Mouse (Mus musculus): ENCODE measurements around the gene Prph2. TPM values are rescaled to one million over a fixed set of nuclear protein-coding genes. Genes with fewer than 3 reads are reported as not detected.
A peak's percentile ranks its signal among the peaks of the same experiment; 100 is the strongest.

Gene Prph2
- polyA plus RNA-seq, 1 experiment from 2014 or later: not detected

GRCm38 (mm10) chr17:46877061-46877460 is 33.2 kb upstream of the Prph2 start:
- WGBS: 84% methylated on average over 5 of the region's 5 CpGs
- ATAC-seq (ENCODE audit: insufficient read depth, low FRiP score, low TSS enrichment): no peak

GRCm38 (mm10) chr17:46879841-46880311 is 30.4 kb upstream of the Prph2 start:
- Histone ChIP-seq H3K36me3 (ENCODE audit: control insufficient read depth, insufficient read depth, low read length) (no peaks in the 10 kb centered on the region), H3K4me3 (ENCODE audit: low read depth, low read length) (no peak overlapping the region), H3K9me3 (ENCODE audit: control insufficient read depth, low read length) (no peaks in the 10 kb centered on the region), H3K9ac (ENCODE audit: low read length) (no peak overlapping the region), H3K4me1 (ENCODE audit: control insufficient read depth, insufficient read depth, low read length) (no peaks in the 10 kb centered on the region), H3K27me3 (ENCODE audit: control insufficient read depth, insufficient read depth, low read length) (no peaks in the 10 kb centered on the region), H3K4me2 (ENCODE audit: low read depth) (no peak overlapping the region), H3K27ac (ENCODE audit: low read depth, low read length) (0 out of 2 replicates have a peak overlapping the region, but pooled peaks have one; percentile 20)
- no peak for ATAC-seq (ENCODE audit: insufficient read depth, low FRiP score, low TSS enrichment)
- DNase-seq (ENCODE audit: low spot score): peak; percentile 31
- 57% methylated on average over 14 of the region's 14 CpGs for WGBS

More at GRCm38 (mm10) chr17:46877061-46877460, 33.2 kb upstream of the Prph2 start:
- Histone ChIP-seq H3K4me2 (ENCODE audit: low read depth) (no peak overlapping the region), H3K27ac (ENCODE audit: low read depth, low read length) (no peak overlapping the region), H3K27me3 (ENCODE audit: control insufficient read depth, insufficient read depth, low read length) (no peaks in the 10 kb centered on the region), H3K4me3 (ENCODE audit: low read depth, low read length) (no peak overlapping the region), H3K4me1 (ENCODE audit: control insufficient read depth, insufficient read depth, low read length) (no peaks in the 10 kb centered on the region), H3K36me3 (ENCODE audit: control insufficient read depth, insufficient read depth, low read length) (no peaks in the 10 kb centered on the region), H3K9ac (ENCODE audit: low read length) (no peak overlapping the region), H3K9me3 (ENCODE audit: control insufficient read depth, low read length) (no peaks in the 10 kb centered on the region)
- no peak for DNase-seq (ENCODE audit: low spot score)

- H3K27ac ChIP-seq (ENCODE audit: low read depth, low read length): 0 out of 2 replicates have a peak overlapping the region, but pooled peaks have one; percentile 20
- no peak overlapping the region for H3K4me3 ChIP-seq (ENCODE audit: low read depth, low read length)
- H3K9me3 ChIP-seq (ENCODE audit: control insufficient read depth, low read length): no peaks in the 10 kb centered on the region
- 92% methylated on average over 2 of the region's 2 CpGs for WGBS
- H3K36me3 ChIP-seq (ENCODE audit: control insufficient read depth, insufficient read depth, low read length): no peaks in the 10 kb centered on the region
- H3K27me3 ChIP-seq (ENCODE audit: control insufficient read depth, insufficient read depth, low read length): no peaks in the 10 kb centered on the region
- no peak for DNase-seq (ENCODE audit: low spot score)
- no peaks in the 10 kb centered on the region for H3K4me1 ChIP-seq (ENCODE audit: control insufficient read depth, insufficient read depth, low read length)
- no peak overlapping the region for H3K9ac ChIP-seq (ENCODE audit: low read length)
- ATAC-seq (ENCODE audit: insufficient read depth, low FRiP score, low TSS enrichment): no peak
- no peak overlapping the region for H3K4me2 ChIP-seq (ENCODE audit: low read depth)
These were observed 29.9 kb upstream of the Prph2 start for GRCm38 (mm10) chr17:46880322-46880721.

- 86% methylated on average over 6 of the region's 6 CpGs for WGBS
- Histone ChIP-seq H3K4me1 (ENCODE audit: control insufficient read depth, insufficient read depth, low read length) (no peaks in the 10 kb centered on the region), H3K4me2 (ENCODE audit: low read depth) (no peak overlapping the region), H3K27ac (ENCODE audit: low read depth, low read length) (no peak overlapping the region), H3K9me3 (ENCODE audit: control insufficient read depth, low read length) (no peaks in the 10 kb centered on the region), H3K4me3 (ENCODE audit: low read depth, low read length) (no peak overlapping the region), H3K36me3 (ENCODE audit: control insufficient read depth, insufficient read depth, low read length) (no peaks in the 10 kb centered on the region), H3K27me3 (ENCODE audit: control insufficient read depth, insufficient read depth, low read length) (no peaks in the 10 kb centered on the region), H3K9ac (ENCODE audit: low read length) (no peak overlapping the region)
- no peak for ATAC-seq (ENCODE audit: insufficient read depth, low FRiP score, low TSS enrichment)
- no peak for DNase-seq (ENCODE audit: low spot score)
These were observed 28.5 kb upstream of the Prph2 start for GRCm38 (mm10) chr17:46881728-46882127.

- ATAC-seq (ENCODE audit: insufficient read depth, low FRiP score, low TSS enrichment) (no peak), DNase-seq (ENCODE audit: low spot score) (no peak)
- no peaks in the 10 kb centered on the region for H3K27me3 ChIP-seq (ENCODE audit: control insufficient read depth, insufficient read depth, low read length)
- 89% methylated on average over 9 of the region's 9 CpGs for WGBS
- no peak overlapping the region for H3K4me2 ChIP-seq (ENCODE audit: low read depth)
- no peaks in the 10 kb centered on the region for H3K9me3 ChIP-seq (ENCODE audit: control insufficient read depth, low read length)
- no peaks in the 10 kb centered on the region for H3K4me1 ChIP-seq (ENCODE audit: control insufficient read depth, insufficient read depth, low read length)
- H3K27ac ChIP-seq (ENCODE audit: low read depth, low read length): no peak overlapping the region
- no peak overlapping the region for H3K4me3 ChIP-seq (ENCODE audit: low read depth, low read length)
- H3K36me3 ChIP-seq (ENCODE audit: control insufficient read depth, insufficient read depth, low read length): no peaks in the 10 kb centered on the region
- no peak overlapping the region for H3K9ac ChIP-seq (ENCODE audit: low read length)
These were observed 27.2 kb upstream of the Prph2 start for GRCm38 (mm10) chr17:46883107-46883506.

GRCm38 (mm10) chr17:46884766-46885165 is 25.5 kb upstream of the Prph2 start:
- 91% methylated on average over 6 of the region's 6 CpGs for WGBS
- ATAC-seq (ENCODE audit: insufficient read depth, low FRiP score, low TSS enrichment): no peak
- Histone ChIP-seq H3K4me2 (ENCODE audit: low read depth) (no peak overlapping the region), H3K36me3 (ENCODE audit: control insufficient read depth, insufficient read depth, low read length) (no peaks in the 10 kb centered on the region), H3K4me1 (ENCODE audit: control insufficient read depth, insufficient read depth, low read length) (no peaks in the 10 kb centered on the region), H3K27me3 (ENCODE audit: control insufficient read depth, insufficient read depth, low read length) (no peaks in the 10 kb centered on the region), H3K27ac (ENCODE audit: low read depth, low read length) (no peak overlapping the region), H3K9ac (ENCODE audit: low read length) (no peak overlapping the region), H3K4me3 (ENCODE audit: low read depth, low read length) (no peak overlapping the region), H3K9me3 (ENCODE audit: control insufficient read depth, low read length) (no peaks in the 10 kb centered on the region)
- no peak for DNase-seq (ENCODE audit: low spot score)

GRCm38 (mm10) chr17:46885218-46885909 is 24.9 kb upstream of the Prph2 start:
- H3K4me2 ChIP-seq (ENCODE audit: low read depth): no peak overlapping the region
- no peaks in the 10 kb centered on the region for H3K36me3 ChIP-seq (ENCODE audit: control insufficient read depth, insufficient read depth, low read length)
- no peaks in the 10 kb centered on the region for H3K27me3 ChIP-seq (ENCODE audit: control insufficient read depth, insufficient read depth, low read length)
- ATAC-seq (ENCODE audit: insufficient read depth, low FRiP score, low TSS enrichment) (no peak), DNase-seq (ENCODE audit: low spot score) (no peak)
- no peaks in the 10 kb centered on the region for H3K4me1 ChIP-seq (ENCODE audit: control insufficient read depth, insufficient read depth, low read length)
- 88% methylated on average over 11 of the region's 11 CpGs for WGBS
- H3K9me3 ChIP-seq (ENCODE audit: control insufficient read depth, low read length): no peaks in the 10 kb centered on the region
- no peak overlapping the region for H3K9ac ChIP-seq (ENCODE audit: low read length)
- H3K27ac ChIP-seq (ENCODE audit: low read depth, low read length): no peak overlapping the region
- no peak overlapping the region for H3K4me3 ChIP-seq (ENCODE audit: low read depth, low read length)

GRCm38 (mm10) chr17:46885910-46886643 is 24.2 kb upstream of the Prph2 start:
- Histone ChIP-seq H3K4me2 (ENCODE audit: low read depth) (0 out of 2 replicates have a peak overlapping the region, but pooled peaks have one; percentile 5), H3K9me3 (ENCODE audit: control insufficient read depth, low read length) (no peaks in the 10 kb centered on the region), H3K36me3 (ENCODE audit: control insufficient read depth, insufficient read depth, low read length) (no peaks in the 10 kb centered on the region), H3K27ac (ENCODE audit: low read depth, low read length) (no peak overlapping the region), H3K4me1 (ENCODE audit: control insufficient read depth, insufficient read depth, low read length) (peaks cover 1% of the 10 kb centered on the region; the same call in 1 of the 2 replicates), H3K9ac (ENCODE audit: low read length) (no peak overlapping the region), H3K27me3 (ENCODE audit: control insufficient read depth, insufficient read depth, low read length) (no peaks in the 10 kb centered on the region), H3K4me3 (ENCODE audit: low read depth, low read length) (no peak overlapping the region)
- no peak for DNase-seq (ENCODE audit: low spot score)
- ATAC-seq (ENCODE audit: insufficient read depth, low FRiP score, low TSS enrichment): no peak
- 64% methylated on average over 17 of the region's 17 CpGs for WGBS
